Mouse (Mus musculus) spleen, postnatal 10 days (tissue): ENCODE data around the gene Spg11.
A peak's percentile ranks its signal among the peaks of the same experiment; 100 is the strongest.
"Not testable (repeated sequence)": the region's sequence is repeated elsewhere in the genome, so short reads cannot be mapped to it uniquely, and the experiment has no call there.

Experiments used
- DNase-seq, 2 experiments: peaks; one replicate each; pipeline ENCODE4 v3.0.0; 2021 to 2022; ENCODE audit warnings: low spot score in 2 of 2

Spg11 gene

DNA sequence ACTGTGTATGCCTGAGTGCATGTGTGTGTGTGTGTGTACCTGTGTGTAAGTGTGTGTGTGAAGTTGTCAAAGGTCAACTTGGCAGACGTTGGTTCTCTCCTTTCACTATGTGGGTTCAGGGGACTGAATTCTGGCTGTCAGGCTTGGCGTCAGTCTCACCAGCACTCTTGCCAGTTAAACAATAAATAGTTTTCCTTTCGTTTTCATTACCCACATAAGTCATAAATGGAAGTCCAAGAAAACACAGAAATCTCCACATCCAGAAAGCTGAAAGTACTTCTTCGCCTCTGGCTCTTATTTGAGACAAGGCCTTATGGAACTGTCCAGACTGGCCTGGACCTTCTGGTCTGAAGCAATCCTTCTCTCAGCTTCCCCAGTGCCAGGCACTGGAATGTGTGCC lies 27.6 kb upstream of the Spg11 start:
- no peak for DNase-seq

DNA sequence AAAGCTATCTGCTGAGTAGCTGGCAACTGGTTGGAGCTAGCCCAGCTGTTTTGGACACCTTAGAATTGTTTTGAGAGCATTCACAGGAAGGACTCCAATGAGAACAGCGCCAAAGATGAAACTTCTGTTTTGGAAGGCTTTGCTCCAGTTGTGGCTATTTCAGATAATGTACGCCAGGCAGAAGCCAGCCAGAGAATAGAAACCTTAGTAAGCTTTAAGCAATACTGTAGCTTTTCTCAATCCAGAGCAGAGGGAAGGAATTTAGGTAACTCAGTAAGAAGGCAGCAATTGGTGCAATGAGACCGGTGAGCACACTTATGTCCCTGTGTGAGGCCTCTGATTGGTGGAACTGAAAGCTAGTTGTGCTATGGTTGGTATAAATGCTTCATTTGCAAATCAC lies 24.9 kb upstream of the Spg11 start:
- DNase-seq, result no peak

DNA sequence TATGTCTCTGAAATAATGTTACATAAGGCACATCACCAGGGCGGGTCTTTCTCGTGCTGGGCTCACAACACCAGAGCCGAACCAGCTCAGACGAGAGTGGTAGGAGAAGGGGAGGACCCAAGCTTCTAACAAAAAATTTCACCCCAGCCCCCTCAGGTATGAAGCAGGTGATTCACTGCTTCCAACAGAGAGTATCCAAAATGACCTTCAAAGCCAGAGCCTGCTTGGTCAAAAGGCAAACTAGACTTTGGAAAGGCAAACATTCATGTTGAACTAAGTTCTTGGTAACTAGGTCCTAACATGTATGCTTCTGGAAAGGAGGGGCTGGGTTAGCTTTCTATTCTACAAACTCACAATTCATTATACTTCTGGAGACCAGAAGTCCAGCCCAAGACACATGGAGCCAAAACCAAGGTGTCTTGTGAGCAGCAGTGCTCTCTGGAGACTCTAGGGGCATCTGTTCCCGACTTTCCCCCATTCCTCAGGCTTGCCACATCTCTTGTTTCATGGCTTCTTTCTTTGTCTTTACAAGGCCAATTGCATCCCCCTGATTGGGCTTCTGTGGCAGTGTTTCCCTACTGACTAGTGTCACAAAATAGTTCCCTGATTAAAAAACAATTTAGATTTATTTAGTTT lies 23.3 kb upstream of the Spg11 start:
- DNase-seq, result no peak

DNA sequence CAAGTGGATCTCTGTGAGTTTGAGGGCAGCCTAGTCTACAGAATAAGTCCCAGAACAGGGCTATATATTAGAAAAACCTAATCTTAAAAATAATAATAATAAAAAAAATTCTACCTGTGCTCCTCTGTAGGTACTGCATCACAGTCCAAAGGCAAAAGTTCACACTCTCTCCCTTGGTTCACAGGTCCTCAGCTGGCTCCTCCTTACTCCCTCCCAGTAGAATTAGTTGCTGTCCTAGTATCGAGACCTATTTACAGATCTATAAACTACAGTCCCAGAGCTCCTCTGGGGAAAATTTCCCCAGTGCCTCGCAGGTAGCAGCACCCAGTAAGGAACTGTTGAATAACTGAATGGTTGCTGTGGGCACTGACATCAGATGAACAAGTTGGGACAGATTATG lies 22.6 kb upstream of the Spg11 start:
- no peak for DNase-seq

DNA sequence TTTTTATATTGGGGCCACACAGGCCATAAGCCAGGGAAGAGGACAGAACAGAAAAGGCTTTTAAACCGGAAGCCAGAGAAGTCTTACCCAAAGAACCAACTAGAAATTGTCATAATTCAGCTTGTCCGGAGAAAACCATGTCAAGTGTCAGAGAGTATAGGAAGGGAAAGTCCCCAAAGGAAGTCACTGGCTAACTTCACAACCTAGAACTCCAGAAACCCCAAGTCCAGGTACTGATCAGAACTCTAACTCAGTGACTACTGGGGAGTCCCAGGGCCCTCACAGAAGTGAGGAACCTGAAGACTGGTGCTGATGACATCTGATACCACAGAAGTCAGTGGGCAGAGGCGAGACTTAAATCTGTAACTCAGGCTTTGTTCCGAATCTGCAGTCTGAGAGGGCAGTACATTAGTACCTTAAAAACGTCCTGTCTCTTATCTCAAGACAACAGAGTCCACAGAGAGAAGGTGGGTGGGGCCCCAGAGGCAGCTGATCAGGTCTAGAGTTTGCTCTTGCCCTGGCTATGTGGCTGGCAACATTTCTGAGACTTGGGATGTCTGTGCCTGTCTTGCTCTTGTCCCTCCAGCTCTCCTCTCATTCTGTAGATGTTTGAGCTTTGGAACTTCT lies 19.8 kb upstream of the Spg11 start:
- peak in 1 of 2 experiments; percentile 73 for DNase-seq

DNA sequence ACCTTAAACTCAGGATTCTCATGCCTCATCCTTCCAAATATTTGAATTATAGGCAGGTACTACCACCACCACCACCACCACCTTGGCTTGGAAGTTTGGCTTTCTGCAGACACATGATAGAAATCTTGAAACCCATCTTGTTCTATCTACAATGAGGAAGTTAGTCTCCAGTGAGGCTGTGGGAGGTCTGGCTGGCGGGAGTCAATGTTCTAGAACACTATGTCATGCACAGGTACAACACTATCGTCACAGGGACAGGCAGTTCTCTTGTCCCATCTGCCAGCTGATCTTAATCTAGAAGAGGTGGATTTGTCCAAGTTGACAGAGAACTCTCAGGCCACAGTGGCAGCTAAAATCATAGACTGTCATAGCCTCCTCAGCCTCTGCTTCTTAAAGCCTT lies 14.4 kb upstream of the Spg11 start:
- DNase-seq, result no peak

DNA sequence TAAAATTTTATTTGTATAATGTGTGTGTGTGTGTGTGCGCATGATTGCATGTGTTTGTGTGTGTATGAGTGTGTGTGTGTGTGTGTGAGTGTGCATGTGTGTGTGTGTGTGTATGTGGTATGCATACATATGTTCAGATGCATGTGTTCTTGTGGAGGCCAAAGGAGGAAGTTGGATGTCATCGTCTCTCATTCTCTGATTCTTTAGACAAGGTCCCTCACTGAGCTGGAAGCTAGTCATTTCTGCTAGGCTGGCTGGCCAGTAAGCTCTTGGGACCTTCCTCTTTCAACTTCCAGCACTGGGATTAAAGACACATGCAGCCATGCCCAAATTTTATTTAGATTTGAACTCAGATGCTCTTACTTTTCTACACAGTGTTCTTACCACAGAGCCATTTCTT lies 13.9 kb upstream of the Spg11 start:
- DNase-seq, result no peak

DNA sequence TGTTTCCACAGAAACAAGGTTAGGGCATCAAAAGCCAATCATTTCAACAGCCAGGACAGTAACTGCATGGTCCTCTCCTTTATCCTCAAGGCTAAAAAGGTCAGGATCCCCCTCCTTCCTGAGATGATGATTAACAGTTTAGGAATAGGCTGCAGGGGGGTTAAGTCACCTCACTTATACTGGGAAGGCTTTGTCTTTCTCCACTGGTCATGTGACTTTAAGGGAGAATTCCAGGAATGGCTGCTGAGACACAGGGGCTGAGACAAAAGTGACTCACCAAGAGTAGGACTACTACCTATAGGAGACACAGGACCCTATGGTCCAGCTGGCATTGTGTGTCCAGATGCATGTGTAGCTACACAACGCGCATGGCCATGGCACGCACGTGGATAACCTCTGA lies 9.4 kb upstream of the Spg11 start:
- no peak for DNase-seq

DNA sequence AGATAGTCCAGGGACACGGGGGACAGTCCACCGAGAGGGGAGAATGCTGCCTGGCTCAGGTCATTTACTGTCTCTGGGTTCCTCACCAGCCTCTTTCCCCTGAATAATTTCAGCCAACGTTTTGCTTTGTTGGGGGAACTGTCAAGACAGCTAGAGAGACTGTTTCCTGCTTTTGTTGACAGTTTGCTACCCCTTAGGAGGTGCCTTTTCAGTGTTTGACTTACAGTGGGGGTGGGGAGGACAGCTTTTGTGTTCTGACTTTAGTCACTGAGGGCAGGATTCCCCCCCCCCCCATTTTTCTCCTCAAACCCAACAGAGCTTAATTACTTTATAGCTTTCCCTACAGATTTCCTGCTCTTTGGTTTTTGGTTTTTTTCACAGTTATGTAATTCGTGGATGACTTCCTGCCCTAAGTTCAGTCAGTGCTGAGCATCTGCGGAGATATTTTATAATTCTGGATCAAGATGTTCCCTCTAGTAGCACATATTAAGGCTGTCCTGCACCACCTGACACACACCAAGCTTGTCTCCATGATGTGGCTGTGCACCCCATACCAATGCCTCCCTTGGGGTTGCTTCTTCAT lies 8.7 kb upstream of the Spg11 start:
- no peak for DNase-seq

DNA sequence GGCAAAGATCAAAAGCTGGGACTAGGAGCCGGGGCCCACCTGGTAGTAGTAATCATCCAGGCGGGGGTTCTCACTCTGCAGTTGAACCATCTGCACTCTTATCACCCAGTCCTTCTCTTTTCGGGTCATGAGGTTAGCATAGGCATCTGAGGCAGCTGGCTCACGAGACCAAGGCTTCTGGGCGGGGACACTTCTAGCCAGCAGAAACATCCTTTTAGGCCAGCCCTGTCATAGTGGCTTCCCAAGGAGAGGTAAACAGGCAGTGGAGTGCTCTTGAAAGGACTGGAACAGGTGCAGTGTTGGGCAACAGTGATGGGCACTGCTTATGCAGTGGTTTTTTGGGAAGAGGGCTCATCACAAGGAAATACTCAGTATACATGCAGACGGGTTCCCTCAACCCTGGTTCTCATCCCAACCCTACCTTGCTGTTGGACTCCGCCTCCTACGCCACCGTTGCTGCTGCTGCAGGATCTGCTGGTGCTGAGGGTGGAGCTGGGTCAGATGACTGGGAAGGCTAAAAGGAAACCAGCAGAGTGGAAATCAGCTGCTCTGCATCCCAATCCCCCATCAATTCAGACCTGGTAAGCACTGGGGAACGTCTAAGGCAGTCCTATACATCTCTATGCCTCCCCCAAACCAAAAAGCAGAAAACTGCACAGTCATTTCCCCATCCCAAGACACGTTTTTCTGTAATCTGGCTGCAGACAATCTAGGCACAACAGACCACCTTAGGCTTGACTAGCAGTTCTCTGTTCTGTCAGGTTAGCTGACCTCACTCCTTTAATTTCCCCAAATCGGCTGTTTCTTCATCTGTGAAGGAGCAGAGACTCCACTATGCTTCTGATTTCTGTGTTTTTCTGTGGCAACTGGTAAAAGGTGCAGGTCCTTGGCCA lies 7.7 kb upstream of the Spg11 start:
- DNase-seq, result peak in 1 of 2 experiments; percentile 31

DNA sequence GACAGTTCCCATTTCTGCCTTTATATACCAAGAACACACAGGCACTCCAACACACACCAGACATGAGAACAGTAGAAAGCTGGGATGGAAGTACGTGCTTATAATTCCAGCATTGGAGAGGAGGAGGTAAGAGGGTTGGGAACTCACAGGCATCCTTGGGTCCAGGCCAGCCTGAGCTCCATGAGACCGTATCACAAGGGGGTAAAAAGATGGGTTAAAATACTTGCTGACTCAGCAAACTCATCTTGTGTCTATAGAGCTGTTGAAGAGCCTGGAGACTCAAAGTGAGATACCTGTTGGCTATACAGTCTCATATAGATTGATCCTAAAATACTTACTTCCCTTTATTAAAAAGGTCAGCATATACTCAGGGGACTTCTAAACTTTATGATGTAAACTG lies 1.3 kb downstream of the Spg11 start:
- DNase-seq, result no peak

DNA sequence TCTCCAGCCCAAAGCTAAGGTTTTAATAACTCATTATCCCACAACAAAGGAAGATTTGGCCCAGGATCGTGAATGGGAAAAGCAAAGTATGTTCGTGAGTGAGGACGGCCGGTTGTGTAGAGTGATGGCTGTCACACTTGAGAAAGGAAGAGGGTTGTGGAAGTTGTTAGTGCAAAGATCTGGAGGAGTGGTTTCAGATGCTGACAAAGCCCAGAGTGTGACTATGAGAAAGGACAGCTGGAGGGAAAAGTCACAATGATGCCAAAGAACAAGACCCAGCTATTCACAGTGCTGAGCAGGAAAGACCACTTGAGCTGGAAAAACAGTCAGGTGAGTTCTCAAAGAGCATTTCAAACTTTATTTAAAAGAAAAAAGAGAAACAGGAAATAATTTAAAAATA lies 8.5 kb downstream of the Spg11 start:
- DNase-seq, result no peak

DNA sequence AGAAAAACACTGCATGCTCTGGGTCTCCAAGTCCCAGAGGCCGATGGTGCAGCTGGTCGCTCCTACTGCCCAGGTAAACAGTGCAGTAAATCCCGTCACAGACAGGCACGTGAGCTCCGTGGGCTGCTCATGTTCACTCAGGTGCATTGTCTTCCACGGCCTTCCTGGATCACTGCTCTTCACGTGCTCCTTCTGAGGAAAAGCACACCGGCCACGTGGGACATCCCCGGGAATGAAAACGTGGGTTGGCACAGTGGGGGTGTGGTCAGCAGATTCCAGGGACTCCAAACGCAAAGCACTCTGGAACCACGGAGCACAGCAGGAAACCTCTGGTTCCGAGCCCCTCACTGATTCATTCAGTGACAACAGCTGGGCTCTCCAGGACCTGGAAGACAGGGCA lies 10.1 kb downstream of the Spg11 start:
- no peak for DNase-seq

DNA sequence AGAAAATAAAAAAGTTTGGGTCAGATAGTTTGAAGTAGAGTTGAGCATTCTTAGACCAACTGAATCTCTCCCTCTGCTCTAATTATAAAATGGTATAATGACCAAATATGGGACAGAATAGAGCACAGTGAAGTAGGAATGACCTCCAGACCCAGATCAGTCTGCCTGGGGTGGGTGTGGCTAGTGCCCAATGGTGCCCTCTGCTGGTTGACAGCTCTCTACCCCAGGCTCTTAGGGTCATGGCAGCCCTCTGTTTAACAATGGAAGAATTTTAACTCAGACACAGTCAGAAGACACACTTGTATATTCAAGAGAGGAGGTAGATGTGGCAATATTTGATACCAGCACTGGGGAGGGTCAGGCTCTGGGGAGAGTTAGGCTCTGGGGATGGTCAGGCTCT lies 16.1 kb downstream of the Spg11 start:
- DNase-seq, result peak in 1 of 2 experiments; percentile 64

DNA sequence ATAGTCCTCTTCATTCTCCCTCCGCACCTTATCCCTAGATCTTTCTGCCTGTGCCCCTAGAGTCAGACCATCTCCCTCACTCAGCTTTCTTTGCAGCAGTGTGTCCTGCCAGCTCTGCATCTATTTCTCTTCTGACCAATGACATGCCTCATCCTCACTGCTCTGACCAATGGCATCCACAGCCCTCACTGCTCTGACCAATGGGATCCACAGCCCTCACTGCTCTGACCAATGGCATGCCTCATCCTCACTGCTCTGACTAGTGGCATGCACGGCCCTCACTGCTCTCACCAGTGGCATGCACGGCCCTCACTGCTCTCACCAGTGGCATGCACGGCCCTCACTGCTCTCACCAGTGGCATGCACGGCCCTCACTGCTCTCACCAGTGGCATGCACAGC lies 20.5 kb downstream of the Spg11 start:
- not testable (repeated sequence) for DNase-seq

DNA sequence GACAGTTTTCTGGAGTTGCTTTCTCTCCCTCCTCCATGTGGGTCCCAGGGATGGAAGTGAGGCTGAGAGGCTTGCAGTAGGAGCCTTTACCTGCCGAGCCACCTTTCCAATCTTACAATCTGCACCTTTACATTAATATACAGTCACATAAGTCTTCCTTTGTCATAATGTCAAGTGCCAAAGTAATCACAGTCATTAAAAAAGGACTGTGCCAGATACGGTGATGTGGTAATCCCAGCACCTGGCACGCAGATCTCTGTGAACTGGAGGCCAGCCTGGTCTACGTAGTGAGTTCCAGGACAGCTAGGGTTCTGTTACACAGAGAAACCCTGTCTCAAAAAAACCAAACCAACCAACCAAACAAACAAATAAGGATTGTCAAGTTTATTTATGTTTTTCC lies 24.3 kb downstream of the Spg11 start:
- no peak for DNase-seq

DNA sequence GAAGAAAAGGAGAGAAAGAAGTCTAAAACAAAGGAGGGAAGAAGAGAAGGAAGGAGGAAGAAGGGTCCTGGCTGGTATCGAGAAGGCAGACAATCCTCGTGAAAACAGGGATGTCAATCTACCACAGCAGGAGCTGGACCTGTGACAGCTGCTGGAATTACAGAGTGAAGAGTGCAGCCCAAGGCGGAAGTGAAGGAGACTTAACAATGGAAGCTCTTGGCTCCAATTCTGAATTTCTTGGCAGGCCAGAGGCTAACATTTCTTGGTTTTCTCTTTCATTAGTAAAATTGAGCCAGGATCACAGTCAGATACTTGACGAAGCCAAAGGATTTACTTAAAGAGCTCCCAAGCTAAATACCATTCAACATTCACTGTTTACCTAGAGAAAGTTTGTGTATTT lies 31.7 kb downstream of the Spg11 start:
- DNase-seq, result no peak

DNA sequence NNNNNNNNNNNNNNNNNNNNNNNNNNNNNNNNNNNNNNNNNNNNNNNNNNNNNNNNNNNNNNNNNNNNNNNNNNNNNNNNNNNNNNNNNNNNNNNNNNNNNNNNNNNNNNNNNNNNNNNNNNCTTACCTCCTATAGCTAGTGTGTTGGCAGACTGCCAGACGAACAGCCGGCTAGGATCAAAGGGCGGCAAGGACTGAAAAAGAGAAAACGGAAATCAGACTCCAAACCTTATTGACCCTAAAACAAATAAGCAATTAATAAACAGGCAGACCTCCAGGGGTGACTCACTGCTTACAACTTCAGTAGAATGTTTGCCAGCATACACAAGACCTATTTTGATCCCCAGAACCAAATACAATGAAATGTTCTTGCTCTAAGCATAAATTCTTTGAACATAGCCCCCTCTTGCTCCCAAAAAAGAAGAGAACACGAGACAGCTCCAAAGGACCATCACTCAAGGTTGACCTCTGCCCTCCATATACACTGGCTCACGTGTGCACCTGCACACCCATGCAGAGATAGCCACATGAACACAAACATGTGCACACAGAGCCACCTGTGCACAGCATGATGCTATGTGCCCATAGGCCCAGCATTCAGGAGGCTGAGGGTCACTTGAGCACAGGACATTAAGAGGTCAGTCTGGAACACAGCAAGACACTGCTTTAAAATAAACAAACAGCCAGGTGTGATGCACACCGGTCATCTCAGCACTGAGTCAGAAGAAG lies 36.3 kb downstream of the Spg11 start:
- DNase-seq, result no peak

DNA sequence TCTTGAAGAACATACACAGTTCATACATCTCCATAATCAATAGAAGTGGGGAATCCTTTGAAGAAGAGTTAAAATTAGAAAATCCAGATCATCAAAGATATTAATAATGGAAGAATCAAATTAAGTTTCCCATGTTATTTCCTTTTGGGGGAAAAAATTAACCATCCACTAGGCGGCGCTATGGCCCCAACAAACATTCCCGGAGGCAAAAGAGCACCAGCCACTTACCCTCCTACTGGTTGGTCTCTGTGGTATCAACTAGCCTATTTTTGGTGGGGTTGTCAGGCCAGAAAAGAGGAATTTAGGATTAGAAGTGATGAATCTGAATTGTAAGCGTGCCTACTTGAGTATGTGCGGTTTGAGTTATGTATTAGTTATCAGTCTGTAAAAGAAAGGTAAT lies 48.3 kb downstream of the Spg11 start:
- peak; percentile 64 to 80 for DNase-seq

DNA sequence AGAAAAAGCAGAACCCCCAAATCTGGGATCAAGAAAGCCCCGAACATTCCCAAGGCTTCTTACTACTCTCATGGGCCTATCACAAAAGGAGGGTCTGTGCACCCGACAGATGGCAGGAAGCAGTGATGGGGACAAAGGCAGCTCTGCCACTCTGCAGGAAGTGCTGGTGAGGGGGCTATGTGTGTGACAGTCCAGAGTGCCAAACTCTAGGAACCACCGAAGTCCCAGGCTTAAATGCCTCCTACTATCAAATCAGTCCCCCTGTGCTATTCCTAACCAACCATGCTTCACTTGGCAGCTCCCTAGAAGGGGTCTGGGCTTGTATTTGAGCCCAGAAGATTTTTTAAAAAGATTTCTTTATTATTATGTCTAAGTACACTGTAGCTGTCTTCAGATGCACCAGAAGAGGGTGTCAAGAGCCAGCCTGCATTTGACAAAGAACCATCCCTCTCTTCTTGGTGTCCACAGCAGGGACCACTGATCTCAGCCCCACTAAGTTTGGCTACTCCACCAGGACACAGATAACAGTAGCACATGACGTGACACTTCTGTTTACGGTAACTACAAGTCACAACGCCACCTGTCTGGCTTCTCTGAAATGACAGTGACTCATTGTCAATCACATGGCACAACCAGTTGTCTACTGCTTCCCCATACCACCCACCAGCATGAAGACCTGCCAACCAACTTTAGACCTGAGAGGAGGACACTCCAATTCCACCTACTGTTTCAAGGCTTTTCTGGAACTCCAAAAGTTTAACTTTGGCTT lies 48.9 kb downstream of the Spg11 start:
- no peak for DNase-seq

DNA sequence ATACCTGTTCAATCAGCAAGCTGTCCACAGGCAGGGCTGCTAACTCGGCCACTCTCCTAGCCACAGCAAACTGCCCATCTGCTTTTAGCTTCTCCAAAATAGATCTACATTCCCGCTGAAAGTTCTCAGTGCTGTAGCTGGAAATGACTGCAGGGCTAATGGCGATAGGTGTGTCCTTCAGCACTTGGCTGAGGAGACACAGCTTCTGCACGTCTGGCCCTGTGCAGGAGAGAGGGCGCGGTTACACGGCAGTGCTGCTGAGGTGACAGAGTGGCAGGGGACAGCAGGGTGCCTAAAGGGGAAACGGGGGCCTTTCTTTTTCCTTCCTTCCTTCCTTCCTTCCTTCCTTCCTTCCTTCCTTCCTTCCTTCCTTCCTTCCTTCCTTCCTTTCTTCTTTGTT lies 51.9 kb downstream of the Spg11 start:
- DNase-seq, result no peak
